Mouse (Mus musculus) stomach, embryonic 16.5 days (tissue): ENCODE measurements around the gene Podnl1. TPM values are rescaled to one million over a fixed set of nuclear protein-coding genes. Genes with fewer than 3 reads are reported as not detected.

Source experiments
- ATAC-seq: fragments of 200-750 bp; cut with Nextera tagmentation; 2 replicates; pipeline ENCODE4 v1.8.0; 2017; ENCODE audit warnings: moderate number of reproducible peaks, moderate TSS enrichment; ENCODE audit not compliant: insufficient read depth, low FRiP score
- H3K27ac ChIP-seq: fragments of 300-500 bp; sonication (generic); 2 replicates; pipeline ENCODE4 v1.5.1; 2014; ENCODE audit warnings: low read length
- H3K27me3 ChIP-seq: fragments of 300-500 bp; sonication (generic); 2 replicates; pipeline ENCODE4 v1.6.1; 2014; ENCODE audit warnings: low read length, control low read depth, mixed read lengths; ENCODE audit not compliant: control insufficient read depth, insufficient read depth
- H3K36me3 ChIP-seq: fragments of 300-500 bp; sonication (generic); 2 replicates; pipeline ENCODE4 v1.6.1; 2014; ENCODE audit warnings: low read length; ENCODE audit not compliant: control insufficient read depth, insufficient read depth
- H3K4me1 ChIP-seq: fragments of 300-500 bp; sonication (generic); 2 replicates; pipeline ENCODE4 v1.6.1; 2014; ENCODE audit warnings: low read length, control low read depth, mixed read lengths; ENCODE audit not compliant: control insufficient read depth, insufficient read depth
- H3K4me2 ChIP-seq: fragments of 300-500 bp; sonication (generic); 2 replicates; pipeline ENCODE4 v1.6.1; 2014; ENCODE audit warnings: low read depth, low read length, mixed read lengths
- H3K4me3 ChIP-seq: fragments of 300-500 bp; sonication (generic); replicated peaks from 2 replicates; pipeline ENCODE4 v1.5.1; 2014; ENCODE audit warnings: mild to moderate bottlenecking, low read length
- H3K9ac ChIP-seq: fragments of 300-500 bp; sonication (generic); 2 replicates; pipeline ENCODE4 v1.6.1; 2014; ENCODE audit warnings: low read length
- H3K9me3 ChIP-seq: fragments of 300-500 bp; sonication (generic); replicated peaks from 2 replicates; pipeline ENCODE4 v1.6.1; 2016; ENCODE audit warnings: low read length, control low read depth; ENCODE audit not compliant: control insufficient read depth
- WGBS: fragments of 180-500 bp; shearing (Covaris S2); extraction: QIAGEN DNeasy Blood & Tissue Kit; methylation state at CpG from one replicate; pipeline ENCODE4 v1.1.7; 2014; 5-methylcytosine and 5-hydroxymethylcytosine counted together
- polyA plus RNA-seq: library from polyadenylated mRNA; unstranded; fragments of >200 nt; fragmentation: Nextera tagmentation; extraction: Ambion mirVana; gene quantifications from 2 replicates; pipeline ENCODE4 v1.2.1, GENCODE M21; 2015

Podnl1 gene
- polyA plus RNA-seq, 1 experiment from 2014 or later, result 0.25 TPM

GRCm38 (mm10) chr8:84106216-84107040 lies 19.4 kb upstream of the Podnl1 start:
- Histone ChIP-seq H3K4me3 (no peak overlapping the region), H3K27me3 (no peaks in the 10 kb centered on the region), H3K4me2 (no peak overlapping the region), H3K4me1 (peaks cover 21% of the 10 kb centered on the region), H3K9ac (no peak overlapping the region), H3K27ac (no peak overlapping the region), H3K36me3 (peaks cover 7% of the 10 kb centered on the region; the same call in 1 of the 2 replicates), H3K9me3 (no peaks in the 10 kb centered on the region)
- 87% methylated on average over 6 of the region's 6 CpGs for WGBS
- no peak for ATAC-seq

- H3K4me2 ChIP-seq, result no peak overlapping the region
- no peaks in the 10 kb centered on the region for H3K27me3 ChIP-seq
- ATAC-seq, result no peak
- no peak overlapping the region for H3K9ac ChIP-seq
- H3K4me1 ChIP-seq, result no peaks in the 10 kb centered on the region
- no peaks in the 10 kb centered on the region for H3K36me3 ChIP-seq
- 85% methylated on average over 6 of the region's 6 CpGs for WGBS
- H3K27ac ChIP-seq, result no peak overlapping the region
- H3K4me3 ChIP-seq, result no peak overlapping the region
- H3K9me3 ChIP-seq, result no peaks in the 10 kb centered on the region
These were observed 10.1 kb upstream of the Podnl1 start for GRCm38 (mm10) chr8:84115646-84116045.

GRCm38 (mm10) chr8:84122151-84122550 lies 3.6 kb upstream of the Podnl1 start:
- WGBS, result 80% methylated on average over 3 of the region's 3 CpGs
- Histone ChIP-seq H3K9me3 (no peaks in the 10 kb centered on the region), H3K27ac (no peak overlapping the region), H3K4me2 (no peak overlapping the region), H3K27me3 (no peaks in the 10 kb centered on the region), H3K4me3 (no peak overlapping the region), H3K4me1 (no peaks in the 10 kb centered on the region), H3K9ac (no peak overlapping the region), H3K36me3 (no peaks in the 10 kb centered on the region)
- no peak for ATAC-seq

- WGBS, result 74% methylated on average over 2 of the region's 2 CpGs
- ATAC-seq, result no peak
- H3K4me3 ChIP-seq, result no peak overlapping the region
- no peak overlapping the region for H3K4me2 ChIP-seq
- H3K36me3 ChIP-seq, result no peaks in the 10 kb centered on the region
- H3K9me3 ChIP-seq, result no peaks in the 10 kb centered on the region
- H3K4me1 ChIP-seq, result no peaks in the 10 kb centered on the region
- H3K9ac ChIP-seq, result no peak overlapping the region
- no peak overlapping the region for H3K27ac ChIP-seq
- no peaks in the 10 kb centered on the region for H3K27me3 ChIP-seq
These were observed 953 bp downstream of the Podnl1 start for GRCm38 (mm10) chr8:84126742-84127141.

GRCm38 (mm10) chr8:84127202-84127901 lies 1.6 kb downstream of the Podnl1 start:
- Histone ChIP-seq H3K4me3 (no peak overlapping the region), H3K27ac (no peak overlapping the region), H3K4me2 (no peak overlapping the region), H3K27me3 (no peaks in the 10 kb centered on the region), H3K4me1 (no peaks in the 10 kb centered on the region), H3K9me3 (no peaks in the 10 kb centered on the region), H3K9ac (no peak overlapping the region), H3K36me3 (no peaks in the 10 kb centered on the region)
- no peak for ATAC-seq
- WGBS, result 63% methylated on average over 17 of the region's 17 CpGs

GRCm38 (mm10) chr8:84128277-84128676 lies 2.5 kb downstream of the Podnl1 start:
- Histone ChIP-seq H3K4me3 (no peak overlapping the region), H3K9ac (no peak overlapping the region), H3K36me3 (no peaks in the 10 kb centered on the region), H3K27ac (no peak overlapping the region), H3K9me3 (no peaks in the 10 kb centered on the region), H3K4me1 (no peaks in the 10 kb centered on the region), H3K4me2 (no peak overlapping the region), H3K27me3 (no peaks in the 10 kb centered on the region)
- no peak for ATAC-seq
- 55% methylated on average over 8 of the region's 8 CpGs for WGBS

GRCm38 (mm10) chr8:84130806-84131205 lies 5.0 kb downstream of the Podnl1 start:
- no peak for ATAC-seq
- H3K4me2 ChIP-seq, result no peak overlapping the region
- 48% methylated on average over 30 of the region's 30 CpGs for WGBS

GRCm38 (mm10) chr8:84132225-84132624 lies 6.4 kb downstream of the Podnl1 start:
- Histone ChIP-seq H3K27me3 (no peaks in the 10 kb centered on the region), H3K9me3 (no peaks in the 10 kb centered on the region), H3K4me1 (no peaks in the 10 kb centered on the region), H3K4me3 (no peak overlapping the region), H3K9ac (no peak overlapping the region), H3K36me3 (0 out of 2 replicates have a peak, but pooled peaks cover 8% of the 10 kb centered on the region), H3K27ac (no peak overlapping the region), H3K4me2 (no peak overlapping the region)
- 82% methylated on average over 8 of the region's 8 CpGs for WGBS
- ATAC-seq, result no peak

More at GRCm38 (mm10) chr8:84130806-84131205, 5.0 kb downstream of the Podnl1 start:
- no peaks in the 10 kb centered on the region for H3K4me1 ChIP-seq
- no peaks in the 10 kb centered on the region for H3K9me3 ChIP-seq
- 0 out of 2 replicates have a peak, but pooled peaks cover 7% of the 10 kb centered on the region for H3K36me3 ChIP-seq
- no peak overlapping the region for H3K4me3 ChIP-seq
- H3K27ac ChIP-seq, result no peak overlapping the region
- H3K9ac ChIP-seq, result no peak overlapping the region
- no peaks in the 10 kb centered on the region for H3K27me3 ChIP-seq

GRCm38 (mm10) chr8:84137848-84138247 lies 12.1 kb downstream of the Podnl1 start:
- ATAC-seq, result no peak
- Histone ChIP-seq H3K4me3 (no peak overlapping the region), H3K27ac (no peak overlapping the region), H3K4me1 (no peaks in the 10 kb centered on the region), H3K4me2 (no peak overlapping the region), H3K36me3 (peaks cover 25% of the 10 kb centered on the region), H3K27me3 (no peaks in the 10 kb centered on the region), H3K9ac (no peak overlapping the region), H3K9me3 (no peaks in the 10 kb centered on the region)
- 87% methylated on average over 3 of the region's 3 CpGs for WGBS
